Mouse (Mus musculus) spleen, adult 2 months (tissue): ENCODE measurements around the gene Nos1. TPM values are rescaled to one million over a fixed set of nuclear protein-coding genes. Genes with fewer than 3 reads are reported as not detected.

Experiments used
- DNase-seq, 2 experiments: peaks; one replicate each; pipeline versions ENCODE4 v3.0.0 to v3.0.0-alpha.2; 2012 to 2021; ENCODE audit warnings: low spot score in 2 of 2, low read depth in 1 of 2
- H3K27ac ChIP-seq: fragments of 200-500 bp; 2 replicates; pipeline ENCODE4 v1.5.1; 2012; ENCODE audit warnings: low read length, inconsistent platforms; ENCODE audit not compliant: insufficient read depth
- H3K27me3 ChIP-seq: fragments of 200-500 bp; 2 replicates; pipeline ENCODE4 v1.6.1; 2012; ENCODE audit warnings: mild to moderate bottlenecking, moderate library complexity, low read length, inconsistent platforms; ENCODE audit not compliant: control insufficient read depth, insufficient read depth
- H3K36me3 ChIP-seq: fragments of 200-500 bp; 2 replicates; pipeline ENCODE4 v1.6.1; 2012; ENCODE audit warnings: mild to moderate bottlenecking, low read length, inconsistent platforms; ENCODE audit not compliant: control insufficient read depth, insufficient read depth
- H3K4me1 ChIP-seq: fragments of 200-500 bp; 2 replicates; pipeline ENCODE4 v1.6.1; 2011; ENCODE audit warnings: inconsistent platforms; ENCODE audit not compliant: control insufficient read depth, insufficient read depth, insufficient read length
- H3K4me3 ChIP-seq: fragments of 200-500 bp; 2 replicates; pipeline ENCODE4 v1.5.1; 2011; ENCODE audit warnings: mild to moderate bottlenecking, inconsistent platforms; ENCODE audit not compliant: insufficient read depth, insufficient read length; ENCODE audit errors: extremely low read depth
- CTCF ChIP-seq: fragments of 200-500 bp; IDR thresholded peaks from 2 replicates; pipeline ENCODE4 v1.5.1; 2011; ENCODE audit warnings: mild to moderate bottlenecking, inconsistent platforms; ENCODE audit not compliant: insufficient read depth, insufficient read length, insufficient replicate concordance; ENCODE audit errors: extremely low read depth
- POLR2A ChIP-seq: fragments of 200-500 bp; IDR thresholded peaks from 2 replicates; pipeline ENCODE4 v1.6.1; 2011; ENCODE audit warnings: low read depth, low read length, inconsistent platforms
- WGBS: fragments of 180-500 bp; shearing (Covaris S2); methylation state at CpG from one replicate; pipeline ENCODE4 v1.1.7; 2018; 5-methylcytosine and 5-hydroxymethylcytosine counted together
- polyA plus RNA-seq: library from polyadenylated mRNA; depleted of rRNA; stranded (reverse); fragments of >200 nt; gene quantifications from 2 replicates; pipeline ENCODE4 v1.2.3, GENCODE M21; 2012

The Nos1 gene
- polyA plus RNA-seq, 1 experiment: 0.37 TPM

GRCm38 (mm10) chr5:117979082-117979481, 198.2 kb downstream of the Nos1 start:
- no peak for DNase-seq

GRCm38 (mm10) chr5:117980921-117981320, 200.1 kb downstream of the Nos1 start:
- Histone ChIP-seq H3K4me3 (no peak overlapping the region), H3K27ac (no peak overlapping the region), H3K27me3 (no peaks in the 10 kb centered on the region), H3K4me1 (peaks cover 10% of the 10 kb centered on the region), H3K36me3 (peaks cover 10% of the 10 kb centered on the region)
- TF ChIP-seq CTCF (no peak), POLR2A (no peak)
- DNase-seq: no peak
- 90% methylated on average over 8 of the region's 8 CpGs for WGBS

More at GRCm38 (mm10) chr5:117979082-117979481, 198.2 kb downstream of the Nos1 start:
- H3K4me3 ChIP-seq: no peak overlapping the region
- WGBS: 92% methylated on average over 5 of the region's 5 CpGs
- no peaks in the 10 kb centered on the region for H3K27me3 ChIP-seq
- peaks cover 10% of the 10 kb centered on the region for H3K36me3 ChIP-seq
- no peak overlapping the region for H3K27ac ChIP-seq
- H3K4me1 ChIP-seq: peaks cover 10% of the 10 kb centered on the region
- TF ChIP-seq POLR2A (no peak), CTCF (no peak)

GRCm38 (mm10) chr5:117981943-117982342, 201.1 kb downstream of the Nos1 start:
- DNase-seq: no peak
- TF ChIP-seq CTCF: no peak
- no peak for TF ChIP-seq POLR2A
- peaks cover 16% of the 10 kb centered on the region for H3K36me3 ChIP-seq
- 89% methylated on average over 5 of the region's 5 CpGs for WGBS
- no peaks in the 10 kb centered on the region for H3K27me3 ChIP-seq
- no peak overlapping the region for H3K4me3 ChIP-seq
- no peak overlapping the region for H3K27ac ChIP-seq
- peaks cover 5% of the 10 kb centered on the region for H3K4me1 ChIP-seq

GRCm38 (mm10) chr5:117986327-117986726, 205.5 kb downstream of the Nos1 start:
- H3K27me3 ChIP-seq: no peaks in the 10 kb centered on the region
- H3K4me3 ChIP-seq: no peak overlapping the region
- 88% methylated on average over 4 of the region's 4 CpGs for WGBS
- TF ChIP-seq CTCF (no peak), POLR2A (no peak)
- H3K4me1 ChIP-seq: no peaks in the 10 kb centered on the region
- no peak for DNase-seq
- no peak overlapping the region for H3K27ac ChIP-seq
- H3K36me3 ChIP-seq: peaks cover 41% of the 10 kb centered on the region

GRCm38 (mm10) chr5:117987891-117988290, 207.1 kb downstream of the Nos1 start:
- H3K27ac ChIP-seq: no peak overlapping the region
- no peaks in the 10 kb centered on the region for H3K4me1 ChIP-seq
- WGBS: 93% methylated on average over 3 of the region's 3 CpGs
- no peaks in the 10 kb centered on the region for H3K27me3 ChIP-seq
- no peak for DNase-seq
- no peak overlapping the region for H3K4me3 ChIP-seq
- no peak for TF ChIP-seq CTCF
- TF ChIP-seq POLR2A: no peak
- H3K36me3 ChIP-seq: peaks cover 41% of the 10 kb centered on the region

GRCm38 (mm10) chr5:117988367-117988766, 207.5 kb downstream of the Nos1 start:
- TF ChIP-seq CTCF: no peak
- TF ChIP-seq POLR2A: no peak
- no peaks in the 10 kb centered on the region for H3K27me3 ChIP-seq
- H3K4me1 ChIP-seq: no peaks in the 10 kb centered on the region
- 77% methylated on average over 9 of the region's 9 CpGs for WGBS
- H3K27ac ChIP-seq: no peak overlapping the region
- H3K4me3 ChIP-seq: no peak overlapping the region
- H3K36me3 ChIP-seq: peaks cover 40% of the 10 kb centered on the region
- DNase-seq: no peak

- DNase-seq: no peak
- H3K27ac ChIP-seq: no peak overlapping the region
- no peaks in the 10 kb centered on the region for H3K27me3 ChIP-seq
- no peak overlapping the region for H3K4me3 ChIP-seq
- H3K36me3 ChIP-seq: peaks cover 43% of the 10 kb centered on the region
- 88% methylated on average over 6 of the region's 6 CpGs for WGBS
- no peaks in the 10 kb centered on the region for H3K4me1 ChIP-seq
- TF ChIP-seq POLR2A: no peak
- TF ChIP-seq CTCF: no peak
Measured at GRCm38 (mm10) chr5:117989773-117990172, 208.9 kb downstream of the Nos1 start.
